Mouse (Mus musculus) heart, embryonic 14.5 days (tissue): ENCODE measurements around the gene Olfr263. TPM values are rescaled to one million over a fixed set of nuclear protein-coding genes. Genes with fewer than 3 reads are reported as not detected.

ENCODE experiments used
- ATAC-seq: fragments of 200-750 bp; cut with Nextera tagmentation; 2 replicates; pipeline ENCODE4 v1.8.0; 2017; ENCODE audit warnings: low read depth, moderate TSS enrichment; ENCODE audit not compliant: insufficient number of reproducible peaks, insufficient read depth, low FRiP score
- H3K27ac ChIP-seq, 2 experiments: fragments of 200-500 bp in 1 of 2; fragments of 300-500 bp in 1 of 2; sonication (generic) in 1 of 2; replicated peaks in 1 of 2; 2 replicates each; pipeline ENCODE4 v1.5.1; 2012 to 2014; ENCODE audit warnings: low read depth in 2 of 2, low read length in 2 of 2, control low read depth in 1 of 2, mild to moderate bottlenecking in 1 of 2, mixed read lengths in 1 of 2; ENCODE audit not compliant: control insufficient read depth in 1 of 2, insufficient read depth in 1 of 2
- H3K27me3 ChIP-seq: fragments of 300-500 bp; sonication (generic); 2 replicates; pipeline ENCODE4 v1.6.1; 2014; ENCODE audit warnings: mild to moderate bottlenecking, low read length, control low read depth; ENCODE audit not compliant: control insufficient read depth, insufficient read depth
- H3K36me3 ChIP-seq: fragments of 300-500 bp; sonication (generic); 2 replicates; pipeline ENCODE4 v1.6.1; 2014; ENCODE audit warnings: mild to moderate bottlenecking, control low read depth, low read length, mixed read lengths; ENCODE audit not compliant: control insufficient read depth, insufficient read depth
- H3K4me1 ChIP-seq, 2 experiments: fragments of 200-500 bp in 1 of 2; fragments of 300-500 bp in 1 of 2; sonication (generic) in 1 of 2; 2 replicates each; pipeline ENCODE4 v1.6.1; 2012 to 2014; ENCODE audit warnings: low read length in 2 of 2, control low read depth in 1 of 2, mixed read lengths in 1 of 2; ENCODE audit not compliant: control insufficient read depth in 2 of 2, insufficient read depth in 2 of 2
- H3K4me2 ChIP-seq: fragments of 300-500 bp; sonication (generic); 2 replicates; pipeline ENCODE4 v1.6.1; 2014; ENCODE audit warnings: mild to moderate bottlenecking, low read length
- H3K4me3 ChIP-seq, 2 experiments: fragments of 200-500 bp in 1 of 2; fragments of 300-500 bp in 1 of 2; sonication (generic) in 1 of 2; 2 replicates each; pipeline ENCODE4 v1.5.1; 2012 to 2014; ENCODE audit warnings: low read length in 2 of 2, mild to moderate bottlenecking in 2 of 2, control low read depth in 1 of 2, low read depth in 1 of 2, moderate library complexity in 1 of 2; ENCODE audit not compliant: control insufficient read depth in 1 of 2, insufficient read depth in 1 of 2
- H3K9ac ChIP-seq: fragments of 300-500 bp; sonication (generic); 2 replicates; pipeline ENCODE4 v1.6.1; 2014; ENCODE audit warnings: mild to moderate bottlenecking, low read length
- H3K9me3 ChIP-seq: fragments of 300-500 bp; sonication (generic); 2 replicates; pipeline ENCODE4 v1.6.1; 2016; ENCODE audit warnings: low read length, control low read depth; ENCODE audit not compliant: control insufficient read depth
- WGBS: fragments of 180-500 bp; shearing (Covaris S2); extraction: QIAGEN DNeasy Blood & Tissue Kit; methylation state at CpG from one replicate; pipeline ENCODE4 v1.1.7; 2014; 5-methylcytosine and 5-hydroxymethylcytosine counted together
- polyA plus RNA-seq: library from polyadenylated mRNA; unstranded; fragments of >200 nt; fragmentation: Nextera tagmentation; extraction: Ambion mirVana; gene quantifications from 2 replicates; pipeline ENCODE4 v1.2.1, GENCODE M21; 2014

Gene Olfr263
- polyA plus RNA-seq, 1 experiment from 2014 or later: not detected

DNA sequence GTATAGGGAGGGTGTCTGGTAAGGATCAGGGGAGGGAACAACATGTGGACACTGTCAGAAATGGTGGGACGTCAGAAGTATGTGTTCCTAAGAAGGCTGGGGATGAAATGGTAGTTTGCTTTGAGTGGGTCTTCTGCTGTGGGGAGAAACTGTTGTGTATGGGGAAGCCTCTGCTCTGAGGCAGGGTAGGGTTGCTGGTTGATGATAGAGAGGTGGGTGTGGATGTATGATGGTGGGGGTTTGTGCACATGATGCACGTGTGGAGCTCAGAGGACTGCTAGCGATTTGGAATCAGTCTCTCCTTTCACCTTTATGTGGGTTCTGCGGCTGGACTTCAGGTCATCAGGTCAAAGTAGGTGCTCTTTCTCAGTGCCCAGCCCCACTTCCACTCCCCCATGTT is 56.1 kb downstream of the Olfr263 start:
- no peak overlapping the region for H3K4me2 ChIP-seq
- no peak overlapping the region for H3K9ac ChIP-seq
- ATAC-seq: no peak
- H3K4me1 ChIP-seq: peaks cover 4 to 15% of the 10 kb centered on the region in 2 experiments; a peak in 3 of 4 replicates
- H3K9me3 ChIP-seq: no peaks in the 10 kb centered on the region
- 72% methylated on average over 4 of the region's 4 CpGs for WGBS
- no peak overlapping the region for H3K4me3 ChIP-seq
- no peak overlapping the region for H3K27ac ChIP-seq
- no peaks in the 10 kb centered on the region for H3K27me3 ChIP-seq
- peaks cover 92% of the 10 kb centered on the region for H3K36me3 ChIP-seq

Other genes with a start within 250 kb of the Olfr263 start
- gene Olfr1370, start 54.7 kb upstream of the Olfr263 start, polyA plus RNA-seq: not detected in 2 replicates
- gene Olfr1369-ps1, start 18.2 kb upstream of the Olfr263 start, polyA plus RNA-seq: not detected in 2 replicates
- gene Olfr1368, start 16.2 kb downstream of the Olfr263 start, polyA plus RNA-seq: not detected in 2 replicates
- 71.9 and 80.1 TPM in 2 replicates for gene Trim27, start 49.8 kb downstream of the Olfr263 start, polyA plus RNA-seq
- not detected in 2 replicates for gene Gpx5, start 163.1 kb downstream of the Olfr263 start, polyA plus RNA-seq
- not detected in 2 replicates for gene Gpx6, start 182.5 kb downstream of the Olfr263 start, polyA plus RNA-seq
- gene Olfr1367, start 217.3 kb downstream of the Olfr263 start, polyA plus RNA-seq: not detected in 2 replicates
- 6.9 and 8.1 TPM in 2 replicates for gene Zscan12, start 233.2 kb downstream of the Olfr263 start, polyA plus RNA-seq